Mouse (Mus musculus): ENCODE measurements around the gene Scn1a.

GRCm38 (mm10) chr2:66462458-66462857 lies 21.8 kb upstream of the Scn1a start:
- TF ChIP-seq CTCF (IDR thresholded peaks at IDR 0.05; ENCODE audit: low read depth, low read length) = no peak
- TF ChIP-seq EP300 (IDR thresholded peaks at IDR 0.05; ENCODE audit: insufficient read depth, low read depth, low read length) = no peak
- no peak for TF ChIP-seq POLR2A (IDR thresholded peaks at IDR 0.05; ENCODE audit: insufficient read depth, low read length)

All from ES-Bruce4 (cell line).